Mouse (Mus musculus) kidney, adult 2 months (tissue): Measurements from ENCODE around the gene Rab20.

Source experiments
- CTCF ChIP-seq: fragments of 200-500 bp; conservative IDR thresholded peaks from 2 replicates; pipeline ENCODE4 v1.5.1; 2011; ENCODE audit warnings: low read depth, mild to moderate bottlenecking, control low read depth, low read length, moderate library complexity, mixed read lengths; ENCODE audit not compliant: insufficient read depth, insufficient read length
- POLR2A ChIP-seq: fragments of 200-500 bp; IDR thresholded peaks from one replicate; pipeline ENCODE4 v1.6.1; 2011; ENCODE audit warnings: low read depth, low read length, control low read depth

DNA sequence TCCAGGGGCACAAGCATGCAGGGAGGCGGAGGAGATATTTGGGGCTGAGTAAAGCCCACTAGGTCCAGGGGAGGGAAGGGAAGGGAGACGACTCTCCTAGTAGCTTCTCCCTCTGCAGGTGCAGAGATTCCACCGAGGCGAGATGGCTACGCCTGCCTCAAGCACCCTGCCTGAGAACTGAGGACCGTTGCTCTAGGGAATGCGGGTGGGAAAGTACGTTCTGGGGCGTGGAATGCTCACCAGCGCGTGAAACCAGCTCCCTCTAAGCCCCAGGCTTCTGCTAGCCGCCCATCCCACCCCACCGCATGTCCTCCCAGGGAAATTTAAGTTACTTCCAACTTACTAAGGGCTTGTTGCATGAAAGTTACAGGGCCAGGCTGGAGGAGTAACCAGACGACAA lies 1.1 kb upstream of the Rab20 start:
- TF ChIP-seq POLR2A = no peak
- TF ChIP-seq CTCF = no peak
